Mouse (Mus musculus): ENCODE measurements around the gene Ltb4r1.
A peak's percentile ranks its signal among the peaks of the same experiment; 100 is the strongest.

Ltb4r1 gene

DNA sequence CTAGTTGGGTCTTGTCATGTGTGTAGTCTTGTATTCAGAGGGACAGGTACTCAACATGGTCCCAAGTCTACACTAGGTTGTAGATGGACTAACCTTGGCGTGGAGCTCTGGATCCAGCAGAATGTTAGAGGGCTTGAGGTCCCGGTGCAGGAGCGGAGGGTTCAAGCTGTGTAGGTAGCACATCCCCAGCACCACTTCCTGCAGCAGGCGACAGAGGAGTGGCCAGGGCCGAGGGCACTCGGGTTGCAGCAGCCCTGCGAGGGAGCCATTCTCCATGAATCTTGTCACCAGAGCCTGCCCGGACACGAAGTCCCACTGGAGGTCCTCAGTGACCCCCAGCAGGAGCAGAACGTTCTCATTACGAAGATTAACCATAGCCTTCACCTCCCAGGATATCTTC lies 22.0 kb downstream of the Ltb4r1 start:
- no peak for DNase-seq

DNA sequence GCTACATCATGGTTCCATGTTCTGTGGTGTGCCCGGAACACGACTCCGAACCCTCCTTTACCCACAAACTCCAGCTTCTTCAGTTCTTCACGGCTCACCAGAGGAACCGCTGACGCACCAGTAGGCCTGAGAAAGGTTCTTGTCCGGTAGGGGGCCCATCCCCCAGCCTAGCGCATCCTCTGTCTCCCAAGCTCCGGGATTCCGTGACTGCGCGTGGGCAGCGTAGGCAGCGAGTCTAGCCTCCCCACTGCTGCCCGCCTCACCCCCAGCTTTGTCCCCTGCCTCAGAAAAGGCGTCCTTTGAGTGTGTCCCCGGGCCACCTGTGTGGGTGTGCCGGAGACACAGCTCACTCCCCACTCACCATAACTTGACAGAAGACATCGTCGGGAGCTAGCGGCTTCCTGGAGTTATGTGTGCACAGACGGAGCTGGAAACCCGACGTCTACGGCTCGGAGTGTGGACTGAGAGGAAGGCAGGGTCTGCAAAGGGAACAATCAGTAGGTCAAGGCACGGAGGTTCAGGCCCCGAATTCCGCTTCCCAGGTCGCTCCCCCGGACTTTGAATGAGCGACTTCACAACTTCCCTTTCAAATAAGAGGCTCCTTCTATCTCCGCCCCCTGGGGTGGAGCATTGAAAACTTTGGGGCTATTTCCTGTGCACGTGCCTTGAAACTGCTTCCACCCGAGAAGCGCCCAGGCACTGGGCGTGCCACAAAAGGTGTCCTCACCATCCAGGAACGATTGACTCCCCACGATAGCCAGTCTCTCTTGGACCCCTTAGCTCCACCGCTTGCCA lies 22.7 kb downstream of the Ltb4r1 start, which contains the start of gene Ripk3:
TSS of gene Ripk3 (minus strand) at position 610 of the 795 bp plus-strand sequence.
- DNase-seq = no peak

DNA sequence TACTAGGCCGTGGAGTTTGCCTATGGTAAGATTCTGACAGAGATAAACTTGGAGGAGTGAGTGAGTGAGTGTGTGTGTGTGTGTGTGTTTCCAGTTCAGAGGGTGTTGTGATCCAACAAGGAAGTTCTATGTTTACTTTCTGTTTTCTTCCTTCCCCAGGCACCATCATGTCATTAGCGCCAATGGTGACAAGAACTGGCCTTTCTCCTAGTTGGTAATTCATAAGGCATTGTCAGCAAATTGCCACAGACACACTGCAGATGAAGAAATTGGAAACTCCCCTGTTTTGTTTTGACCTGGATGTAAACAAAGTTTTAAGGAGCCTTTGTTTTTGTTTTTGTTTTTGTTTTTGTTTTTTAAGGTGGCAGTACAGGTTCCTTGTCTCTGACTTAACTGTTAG lies 27.7 kb downstream of the Ltb4r1 start:
- no peak for DNase-seq

DNA sequence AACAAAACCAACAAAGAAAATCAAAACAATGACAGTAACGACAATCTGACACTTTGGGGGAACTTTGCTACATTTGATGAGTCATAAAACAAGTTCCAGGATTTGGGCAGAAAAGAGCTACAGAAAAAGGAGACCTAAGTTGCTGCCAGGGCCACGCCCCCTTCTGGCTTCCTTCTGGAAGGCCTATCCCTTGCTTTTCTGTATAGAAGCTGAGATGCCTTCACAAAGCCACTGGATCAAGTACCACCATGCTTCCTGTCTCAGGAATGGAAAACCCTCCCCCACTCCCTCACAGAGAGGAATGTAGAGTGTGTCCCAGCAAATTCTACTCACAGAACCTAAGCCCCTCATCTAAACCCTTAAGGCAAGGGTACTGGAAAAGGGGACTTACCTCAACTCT lies 28.2 kb downstream of the Ltb4r1 start:
- DNase-seq = no peak

DNA sequence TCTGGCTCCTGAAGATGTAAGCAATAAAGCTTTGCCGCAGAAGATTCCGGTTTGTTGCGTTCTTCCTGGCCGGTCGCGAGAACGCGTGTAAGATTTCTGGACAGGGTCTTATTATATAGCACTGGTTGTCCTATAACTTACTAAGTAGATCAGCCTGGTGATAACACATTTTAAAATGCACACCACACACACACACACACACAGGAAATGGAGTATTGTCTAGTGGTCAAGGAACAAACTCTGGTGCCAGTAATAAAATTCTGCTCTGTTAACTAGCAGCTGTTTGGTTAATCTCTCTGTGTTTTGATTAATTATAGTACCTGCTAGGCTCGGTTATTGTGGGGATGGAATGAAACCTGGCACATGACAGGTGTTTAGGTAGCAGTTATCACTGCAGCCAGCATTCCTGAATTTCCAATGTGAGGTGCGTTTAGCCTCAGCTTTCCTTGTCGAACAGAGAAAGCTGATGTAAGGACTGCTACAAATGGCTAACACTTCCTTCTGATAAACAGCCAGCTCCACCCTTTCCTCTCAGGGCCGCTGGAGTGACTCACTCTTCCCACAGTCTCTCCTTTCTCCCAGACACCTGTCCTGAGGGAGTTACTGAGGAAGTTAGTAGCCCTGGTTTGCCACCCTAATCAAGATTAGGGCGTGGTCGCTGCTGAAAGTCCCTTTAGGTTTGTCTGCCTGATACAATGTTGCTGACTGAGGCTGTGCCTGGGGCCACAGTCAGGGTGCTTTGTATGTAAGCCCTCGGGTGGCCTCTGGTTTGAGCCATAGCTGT lies 29.8 kb downstream of the Ltb4r1 start:
- no peak for DNase-seq

DNA sequence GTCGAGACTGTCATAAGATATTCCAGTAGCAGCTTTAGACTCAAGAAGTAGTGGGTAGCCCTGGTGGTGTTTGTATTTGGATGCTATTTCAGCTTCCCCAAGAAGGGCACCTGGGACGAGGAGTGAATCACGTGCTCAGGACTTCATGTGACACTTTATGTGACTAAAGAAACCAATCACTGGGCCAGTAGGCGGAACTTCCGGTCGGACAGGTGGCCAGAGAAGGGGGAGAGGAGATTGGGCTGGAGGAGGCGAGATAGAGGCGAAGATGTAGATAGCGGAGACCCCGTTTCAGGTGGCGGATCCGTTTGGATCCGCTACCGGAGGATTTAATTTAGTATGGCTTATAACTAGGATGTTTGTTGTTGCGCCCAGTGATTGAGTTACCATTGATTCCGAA lies 49.1 kb downstream of the Ltb4r1 start:
- peak; percentile 76 to 90 for DNase-seq

DNA sequence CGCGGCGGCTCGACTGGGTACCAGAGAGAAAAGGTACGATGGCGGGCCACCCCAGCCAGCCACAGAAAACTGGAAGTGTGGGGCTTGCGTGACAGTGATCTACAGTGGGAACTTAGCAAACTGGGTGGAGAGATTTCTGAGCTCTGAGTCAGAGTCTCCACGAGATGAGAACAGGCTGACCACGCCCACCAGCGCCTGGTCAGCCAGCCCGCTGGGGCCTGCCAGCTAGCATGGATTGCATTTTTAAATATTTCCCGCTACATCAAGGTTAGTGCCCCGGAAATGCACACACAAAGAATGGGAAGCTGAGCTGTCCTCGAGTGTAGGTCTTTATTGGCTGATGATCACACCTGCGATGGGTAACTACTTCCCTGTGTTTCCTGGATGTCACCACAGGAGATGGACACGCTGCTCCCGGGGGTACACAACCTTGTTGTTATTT lies 49.6 kb downstream of the Ltb4r1 start:
- DNase-seq = peak; percentile 43 to 65
